Mouse (Mus musculus): ENCODE data around the gene Esrrg. TPM values are rescaled to one million over a fixed set of nuclear protein-coding genes. Genes with fewer than 3 reads are reported as not detected.

Gene Esrrg
- total and polyA plus RNA-seq, 3 experiments, result not detected

- dilution Hi-C loops (cut with MboI; ENCODE audit: extremely low pct_ligation_motif_present, extremely low pct_unique_long_range_greater_than_20kb, low sequenced_read_pairs) (no loop called here), in situ Hi-C loops (cut with MboI; ENCODE audit: low pct_ligation_motif_present, low pct_unique_long_range_greater_than_20kb, low sequenced_read_pairs) (no loop called here)
- H3K27me3 ChIP-seq (replicated peaks), result no peaks in the 10 kb centered on the region
- DNase-seq (ENCODE audit: extremely low read depth), result no peak
- H3K4me3 ChIP-seq (replicated peaks in 1 of 3; ENCODE audit: low read depth in 2 of 3, low read length in 2 of 3, poor library complexity in 1 of 3), result no peak overlapping the region
- H3K9me3 ChIP-seq (replicated peaks; ENCODE audit: low read length), result peaks cover 82% of the 10 kb centered on the region
- no peak overlapping the region for H3K9ac ChIP-seq (ENCODE audit: insufficient read depth, low read depth)
- H3K36me3 ChIP-seq (replicated peaks in 1 of 2; ENCODE audit: control insufficient read depth in 1 of 2, insufficient read depth in 1 of 2, low read length in 1 of 2), result no peaks in the 10 kb centered on the region
- H3K4me2 ChIP-seq (ENCODE audit: insufficient read depth, low read depth, poor library complexity, severe bottlenecking), result no peak overlapping the region
- H3K27ac ChIP-seq (ENCODE audit: insufficient read depth, low read depth), result no peak overlapping the region
- H3K79me2 ChIP-seq (replicated peaks; ENCODE audit: control insufficient read depth, extremely low read depth, insufficient read depth, poor library complexity, severe bottlenecking), result no peaks in the 10 kb centered on the region
- no peaks in the 10 kb centered on the region; a peak in 1 of 4 replicates for H3K4me1 ChIP-seq (ENCODE audit: control insufficient read depth in 1 of 2, insufficient read depth in 2 of 2)
- TF ChIP-seq ETS1 (conservative IDR thresholded peaks at IDR 0.05; ENCODE audit: low read depth, low read length) (no peak), MAFK (IDR thresholded peaks at IDR 0.05; ENCODE audit: insufficient replicate concordance, low read length) (no peak), SMC3 (IDR thresholded peaks at IDR 0.05; ENCODE audit: low read depth, low read length) (no peak), MEF2A (IDR thresholded peaks at IDR 0.05; ENCODE audit: borderline replicate concordance, low read depth, low read length) (no peak), TCF12 (IDR thresholded peaks at IDR 0.05; ENCODE audit: low read depth, low read length) (no peak), MAX (IDR thresholded peaks at IDR 0.05; ENCODE audit: low read length) (no peak), TBP (conservative IDR thresholded peaks at IDR 0.05; ENCODE audit: low read depth, low read length) (no peak), GABPA (IDR thresholded peaks at IDR 0.05; ENCODE audit: insufficient replicate concordance, low read depth, low read length) (no peak), IRF4 (IDR thresholded peaks at IDR 0.05; ENCODE audit: low read depth, low read length) (no peak), MAZ (IDR thresholded peaks at IDR 0.05; ENCODE audit: low read depth, low read length) (no peak), SIN3A (IDR thresholded peaks at IDR 0.05; ENCODE audit: low read length) (no peak), ZKSCAN1 (IDR thresholded peaks at IDR 0.05; ENCODE audit: borderline replicate concordance, low read depth, low read length) (no peak), ZMIZ1 (IDR thresholded peaks at IDR 0.05; ENCODE audit: low read depth, low read length) (no peak), HCFC1 (IDR thresholded peaks at IDR 0.05; ENCODE audit: low read depth, low read length) (no peak), ELF1 (IDR thresholded peaks at IDR 0.05; ENCODE audit: low read depth, low read length) (no peak), MYC (IDR thresholded peaks at IDR 0.05; ENCODE audit: low read depth, low read length) (no peak), PAX5 (IDR thresholded peaks at IDR 0.05; ENCODE audit: low read length) (no peak), RCOR1 (conservative IDR thresholded peaks at IDR 0.05; ENCODE audit: low read depth, low read length) (no peak), POLR2AphosphoS2 (IDR thresholded peaks at IDR 0.05; ENCODE audit: low read depth, low read length) (no peak)
Measured at GRCm38 (mm10) chr1:188017956-188018862, 409.6 kb downstream of the Esrrg start.

- Histone ChIP-seq H3K4me1 (ENCODE audit: control insufficient read depth in 1 of 2, insufficient read depth in 2 of 2) (no peaks in the 10 kb centered on the region), H3K9ac (ENCODE audit: insufficient read depth, low read depth) (no peak overlapping the region), H3K4me2 (ENCODE audit: insufficient read depth, low read depth, poor library complexity, severe bottlenecking) (no peak overlapping the region), H3K9me3 (replicated peaks; ENCODE audit: low read length) (peaks cover 55% of the 10 kb centered on the region), H3K36me3 (replicated peaks in 1 of 2; ENCODE audit: control insufficient read depth in 1 of 2, insufficient read depth in 1 of 2, low read length in 1 of 2) (no peaks in the 10 kb centered on the region), H3K79me2 (replicated peaks; ENCODE audit: control insufficient read depth, extremely low read depth, insufficient read depth, poor library complexity, severe bottlenecking) (no peaks in the 10 kb centered on the region), H3K27ac (ENCODE audit: insufficient read depth, low read depth) (no peak overlapping the region), H3K4me3 (replicated peaks in 1 of 3; ENCODE audit: low read depth in 2 of 3, low read length in 2 of 3, poor library complexity in 1 of 3) (no peak overlapping the region), H3K27me3 (replicated peaks) (no peaks in the 10 kb centered on the region)
- dilution Hi-C loops (cut with MboI; ENCODE audit: extremely low pct_ligation_motif_present, extremely low pct_unique_long_range_greater_than_20kb, low sequenced_read_pairs) (no loop called here), in situ Hi-C loops (cut with MboI; ENCODE audit: low pct_ligation_motif_present, low pct_unique_long_range_greater_than_20kb, low sequenced_read_pairs) (no loop called here)
- DNase-seq (ENCODE audit: extremely low read depth), result no peak
- no peak for TF ChIP-seq ETS1 (conservative IDR thresholded peaks at IDR 0.05; ENCODE audit: low read depth, low read length)
- no peak for TF ChIP-seq ZKSCAN1 (IDR thresholded peaks at IDR 0.05; ENCODE audit: borderline replicate concordance, low read depth, low read length)
- TF ChIP-seq CHD2 (IDR thresholded peaks at IDR 0.05; ENCODE audit: low read length), result no peak
- TF ChIP-seq SMC3 (IDR thresholded peaks at IDR 0.05; ENCODE audit: low read depth, low read length), result no peak
- no peak for TF ChIP-seq KAT2A (IDR thresholded peaks at IDR 0.05; ENCODE audit: insufficient replicate concordance, low read length)
- no peak for TF ChIP-seq NELFE (IDR thresholded peaks at IDR 0.05; ENCODE audit: low read depth, low read length)
- no peak for TF ChIP-seq POLR2AphosphoS2 (IDR thresholded peaks at IDR 0.05; ENCODE audit: low read depth, low read length)
- no peak for TF ChIP-seq USF2 (conservative IDR thresholded peaks at IDR 0.05; ENCODE audit: low read depth, low read length)
- TF ChIP-seq NRF1 (IDR thresholded peaks at IDR 0.05; ENCODE audit: low read depth, low read length), result no peak
- no peak for TF ChIP-seq RAD21 (IDR thresholded peaks at IDR 0.05; ENCODE audit: low read depth, low read length)
- TF ChIP-seq EP300 (IDR thresholded peaks at IDR 0.05; ENCODE audit: low read length), result no peak
- no peak for TF ChIP-seq MAX (IDR thresholded peaks at IDR 0.05; ENCODE audit: low read length)
- no peak for TF ChIP-seq ZNF384 (IDR thresholded peaks at IDR 0.05; ENCODE audit: low read depth, low read length)
- no peak for TF ChIP-seq CTCF (conservative IDR thresholded peaks at IDR 0.05 in 1 of 2, IDR thresholded peaks at IDR 0.05 in 1 of 2; ENCODE audit: low read depth in 2 of 2, low read length in 2 of 2)
- no peak for TF ChIP-seq POLR2A (IDR thresholded peaks at IDR 0.05; ENCODE audit: low read depth, low read length)
- TF ChIP-seq E2F4 (IDR thresholded peaks at IDR 0.05; ENCODE audit: insufficient replicate concordance, low read depth, low read length), result no peak
- TF ChIP-seq BHLHE40 (IDR thresholded peaks at IDR 0.05; ENCODE audit: low read depth, low read length), result no peak
- TF ChIP-seq TBP (conservative IDR thresholded peaks at IDR 0.05; ENCODE audit: low read depth, low read length), result no peak
- no peak for TF ChIP-seq ELF1 (IDR thresholded peaks at IDR 0.05; ENCODE audit: low read depth, low read length)
Measured at GRCm38 (mm10) chr1:188029205-188029604, 420.6 kb downstream of the Esrrg start.
